Mouse (Mus musculus) cerebellum, adult 9-10 months (tissue): Measurements from ENCODE around the gene 2010111I01Rik.

ENCODE experiments used
- DNase-seq: peaks from one replicate; pipeline ENCODE4 v3.0.0; 2022

2010111I01Rik gene

GRCm38 (mm10) chr13:63117495-63118184 is 152.9 kb downstream of the 2010111I01Rik start:
- no peak for DNase-seq

DNA sequence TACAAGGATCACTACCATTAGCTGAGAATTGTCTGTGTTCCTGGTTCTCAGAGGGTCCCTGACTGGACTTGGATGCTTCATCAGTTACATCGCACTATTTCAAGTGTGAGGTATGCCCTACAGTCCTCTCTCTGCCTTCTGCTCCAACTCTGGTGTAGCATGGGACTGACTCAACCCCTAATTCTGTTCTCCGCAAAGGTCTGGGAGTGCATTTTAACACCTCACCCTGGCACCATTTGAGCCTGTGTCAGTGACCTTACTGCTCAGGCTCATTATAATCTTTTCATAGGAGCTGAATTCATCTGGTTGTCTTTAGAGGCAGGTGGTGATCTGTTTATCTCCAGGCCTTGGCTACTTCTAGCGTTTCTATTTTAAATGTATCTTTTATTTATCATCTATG is 154.0 kb downstream of the 2010111I01Rik start:
- DNase-seq, result no peak

DNA sequence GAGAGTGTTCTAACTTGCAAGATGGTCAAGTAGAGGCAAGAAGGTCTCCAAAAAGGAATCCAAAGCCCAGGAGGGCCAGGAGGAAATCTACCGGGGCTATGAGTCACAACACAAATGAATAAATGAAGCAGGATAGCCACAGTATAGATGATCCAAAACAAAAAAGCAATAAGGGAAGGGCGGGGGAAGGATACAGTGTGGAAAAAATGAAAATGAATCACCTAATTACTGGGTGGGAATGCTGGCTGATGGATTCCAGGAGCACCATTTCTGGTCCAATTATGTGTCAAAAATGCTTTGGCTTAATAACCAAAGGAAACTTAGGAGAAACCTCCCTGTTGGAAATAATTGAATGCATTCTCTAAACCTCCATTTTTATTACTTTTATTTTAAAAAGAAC is 155.6 kb downstream of the 2010111I01Rik start:
- no peak for DNase-seq

GRCm38 (mm10) chr13:63121747-63122146 is 157.1 kb downstream of the 2010111I01Rik start:
- DNase-seq, result no peak

DNA sequence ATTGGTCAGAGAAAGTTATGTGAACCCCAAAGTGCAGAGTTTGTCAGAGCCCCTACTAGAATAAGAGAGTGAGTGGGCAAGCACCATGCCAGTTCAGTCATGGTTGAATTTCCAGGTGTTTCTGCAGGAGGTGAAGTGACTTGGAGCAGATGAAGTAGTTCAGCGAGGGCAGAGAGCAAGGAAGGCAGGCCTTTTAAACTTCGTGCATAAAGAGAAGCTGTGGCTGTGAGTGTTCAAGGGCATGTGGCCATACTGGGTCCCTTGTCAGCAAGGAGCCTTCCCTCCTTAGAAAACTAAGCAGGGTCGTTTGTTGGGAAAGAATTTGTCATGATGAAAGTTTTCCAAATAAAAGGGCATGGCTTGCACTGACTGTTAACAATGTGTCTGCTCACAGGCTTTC is 161.5 kb downstream of the 2010111I01Rik start:
- no peak for DNase-seq

- DNase-seq, result no peak
Observed at GRCm38 (mm10) chr13:63127516-63127915, 162.8 kb downstream of the 2010111I01Rik start.

GRCm38 (mm10) chr13:63134879-63135421 is 170.3 kb downstream of the 2010111I01Rik start:
- no peak for DNase-seq

DNA sequence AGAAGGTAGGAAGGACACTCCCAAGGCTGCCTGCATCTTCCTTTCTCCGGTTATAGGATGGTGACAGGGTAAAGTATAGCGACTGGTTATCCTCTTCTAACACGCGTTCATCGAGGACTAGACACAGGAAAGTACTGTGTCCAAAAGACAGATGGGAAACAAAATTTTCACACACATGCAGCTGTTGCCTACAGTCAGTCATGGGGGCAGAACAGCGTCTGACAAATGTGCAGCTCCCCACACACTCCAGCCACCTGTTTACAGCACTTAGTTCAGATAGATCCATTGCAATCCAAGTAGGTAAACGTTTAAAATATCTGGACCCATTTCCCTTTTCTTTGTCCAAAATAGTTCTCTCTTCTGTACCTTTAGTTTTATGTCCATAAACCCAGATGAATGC is 171.3 kb downstream of the 2010111I01Rik start:
- DNase-seq, result no peak

GRCm38 (mm10) chr13:63136775-63137174 is 172.1 kb downstream of the 2010111I01Rik start:
- DNase-seq, result no peak

DNA sequence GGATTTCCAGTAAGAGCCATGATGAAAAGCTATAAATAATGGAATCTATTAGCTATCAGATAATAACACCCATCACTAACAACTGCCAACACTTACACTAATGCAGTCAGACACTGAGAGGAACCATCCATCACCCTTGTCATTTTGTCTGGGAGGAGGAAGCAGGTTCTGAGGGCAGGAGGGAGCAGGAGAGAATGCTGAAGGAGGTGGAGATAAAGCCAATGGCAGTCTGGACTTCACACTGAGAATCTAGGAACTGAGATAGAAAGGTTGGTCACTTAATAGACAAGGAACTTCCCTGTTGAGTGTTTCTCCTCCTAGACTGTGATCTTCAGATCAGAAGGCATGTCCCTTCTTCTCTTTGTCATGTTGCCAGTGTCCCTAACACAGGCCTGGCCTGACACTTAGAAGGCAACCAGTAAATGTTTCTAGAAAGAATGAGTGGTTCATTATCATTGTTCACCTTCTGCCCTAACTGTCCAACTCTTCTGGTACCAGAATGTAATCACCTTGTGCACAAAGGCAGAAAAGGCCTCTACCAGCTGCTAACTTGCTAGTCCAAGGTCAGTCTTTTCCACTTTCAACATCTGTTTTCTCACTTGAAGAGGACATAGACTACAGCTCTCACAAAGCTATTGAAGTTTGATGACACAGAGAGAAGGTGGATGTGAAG is 173.8 kb downstream of the 2010111I01Rik start:
- no peak for DNase-seq

- DNase-seq, result no peak
Observed at GRCm38 (mm10) chr13:63139463-63140226, 175.0 kb downstream of the 2010111I01Rik start.

DNA sequence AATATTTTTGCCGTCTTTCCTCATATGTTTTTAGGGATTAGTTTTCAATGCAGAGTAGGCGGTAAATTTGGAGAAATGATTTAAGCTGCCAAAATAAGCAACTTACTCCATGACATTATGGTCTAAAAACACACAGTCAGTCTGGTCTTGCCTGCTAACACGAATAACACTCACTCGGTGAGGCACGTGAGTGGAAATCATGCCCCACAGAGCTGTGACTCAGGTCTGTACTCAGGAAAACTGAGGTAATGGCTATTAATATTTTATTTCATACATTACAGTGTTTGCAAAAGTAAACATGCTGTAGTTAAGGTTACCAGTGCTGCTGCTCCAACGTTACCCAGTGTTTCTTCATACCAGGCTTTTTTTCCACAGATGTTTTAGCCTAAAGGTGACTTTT is 176.1 kb downstream of the 2010111I01Rik start:
- DNase-seq, result no peak

DNA sequence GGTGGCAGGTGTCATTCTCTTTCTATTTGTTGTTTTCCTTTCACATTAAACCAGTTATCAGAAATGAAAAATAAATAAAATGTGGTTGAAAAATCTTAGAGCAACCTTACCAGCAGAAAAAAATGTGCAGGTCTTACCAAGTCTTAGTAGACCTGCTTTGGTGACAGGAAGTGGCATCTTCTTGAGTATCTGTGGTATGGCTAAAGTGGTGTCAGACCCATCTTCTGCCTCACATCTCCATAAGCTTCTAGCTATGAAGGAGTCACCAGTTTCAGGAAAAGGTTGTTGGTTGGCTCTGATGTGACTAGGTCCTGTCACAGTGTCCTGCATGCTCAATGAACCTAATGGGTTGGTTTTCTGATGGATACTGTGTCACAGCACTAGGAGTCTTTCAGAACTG is 176.6 kb downstream of the 2010111I01Rik start:
- DNase-seq, result no peak

DNA sequence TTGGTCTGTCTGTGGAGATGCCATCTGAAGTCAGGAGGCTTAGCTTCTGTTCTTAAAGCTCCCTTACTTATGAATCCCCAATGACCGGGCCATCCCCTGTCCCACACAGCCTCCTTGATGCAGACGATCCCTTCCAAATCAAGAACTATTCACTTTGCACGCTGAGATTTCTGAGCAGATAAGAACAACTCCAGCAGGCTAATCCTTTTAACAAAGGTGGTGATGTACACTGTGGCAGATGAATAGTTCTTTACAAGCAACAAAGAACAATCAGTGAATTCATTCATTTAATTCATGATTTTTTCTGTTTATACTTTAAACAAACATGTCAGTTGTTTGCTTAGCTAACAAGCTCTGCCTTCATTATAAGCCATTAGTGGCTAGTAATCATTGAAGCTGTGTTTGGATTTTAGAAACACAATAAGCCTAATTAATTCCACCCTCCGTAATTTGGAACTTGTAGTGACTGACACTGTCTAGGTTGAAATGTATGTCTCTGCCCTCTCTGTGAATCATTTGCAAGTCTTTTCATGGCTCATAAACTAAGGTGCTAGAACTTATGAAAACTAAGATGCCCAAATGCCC is 182.0 kb downstream of the 2010111I01Rik start:
- no peak for DNase-seq

GRCm38 (mm10) chr13:63148157-63148556 is 183.5 kb downstream of the 2010111I01Rik start:
- DNase-seq, result no peak

DNA sequence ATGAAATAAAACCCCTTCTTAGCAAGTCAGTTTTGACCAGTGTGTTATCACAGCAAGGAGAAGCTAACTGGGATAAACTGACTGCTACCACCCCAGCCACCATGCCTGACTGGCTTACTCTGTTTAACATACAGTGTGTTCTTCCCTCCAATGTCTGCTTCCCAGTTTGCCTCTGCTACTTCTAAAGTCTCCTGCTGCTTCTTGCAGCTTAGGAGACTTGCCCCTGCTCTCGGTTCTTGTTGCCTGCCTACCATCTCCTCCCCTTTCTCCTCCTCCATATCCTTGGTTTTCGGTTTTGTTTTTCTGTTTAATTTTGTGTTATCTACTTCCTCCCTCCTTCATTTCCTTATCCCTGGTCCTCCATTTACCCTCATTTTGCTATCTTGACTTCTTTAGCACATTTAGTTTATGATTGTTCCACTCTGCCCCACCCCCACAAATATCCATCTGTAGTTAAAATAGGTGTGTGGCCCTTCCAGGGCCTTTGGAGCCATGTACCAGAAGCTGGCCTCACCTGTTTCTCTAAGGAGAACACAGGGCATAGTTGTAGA is 185.9 kb downstream of the 2010111I01Rik start:
- no peak for DNase-seq

DNA sequence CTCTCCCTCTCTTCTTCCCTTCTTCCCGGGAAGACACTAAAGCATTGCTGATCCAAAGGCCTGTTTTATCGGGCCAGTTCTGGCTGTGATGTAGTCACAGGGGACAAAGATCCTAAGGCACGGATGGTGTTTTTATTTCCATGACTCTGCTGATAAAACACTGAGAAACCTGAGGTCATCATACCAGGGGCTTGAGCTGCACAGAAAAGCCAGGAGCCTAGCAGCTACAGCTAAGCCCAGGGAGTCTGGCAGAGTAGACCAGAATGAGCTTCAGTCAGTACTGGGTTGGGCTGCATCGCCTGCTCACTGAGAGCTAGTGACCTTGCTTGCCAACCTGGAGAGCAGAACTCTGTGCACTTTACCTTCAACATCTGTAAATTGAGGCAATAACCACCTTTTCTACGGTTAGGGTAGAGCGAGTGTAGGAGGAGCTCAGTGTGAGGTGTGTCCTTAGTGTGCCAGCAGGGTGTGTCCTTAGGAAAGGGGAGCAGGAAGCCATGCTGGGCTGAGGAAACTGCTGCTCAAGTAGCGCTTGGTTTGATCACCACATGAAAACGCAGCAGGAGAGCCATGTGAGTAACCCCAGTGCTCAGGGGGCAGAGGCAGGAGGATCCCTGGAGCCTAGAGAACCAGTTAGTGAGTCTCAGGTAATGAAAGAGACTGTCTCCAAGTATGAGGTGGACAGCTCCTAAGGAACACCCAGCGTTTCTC is 186.5 kb downstream of the 2010111I01Rik start:
- no peak for DNase-seq

GRCm38 (mm10) chr13:63152498-63152897 is 187.8 kb downstream of the 2010111I01Rik start:
- DNase-seq, result no peak

GRCm38 (mm10) chr13:63153397-63153796 is 188.7 kb downstream of the 2010111I01Rik start:
- DNase-seq, result no peak

DNA sequence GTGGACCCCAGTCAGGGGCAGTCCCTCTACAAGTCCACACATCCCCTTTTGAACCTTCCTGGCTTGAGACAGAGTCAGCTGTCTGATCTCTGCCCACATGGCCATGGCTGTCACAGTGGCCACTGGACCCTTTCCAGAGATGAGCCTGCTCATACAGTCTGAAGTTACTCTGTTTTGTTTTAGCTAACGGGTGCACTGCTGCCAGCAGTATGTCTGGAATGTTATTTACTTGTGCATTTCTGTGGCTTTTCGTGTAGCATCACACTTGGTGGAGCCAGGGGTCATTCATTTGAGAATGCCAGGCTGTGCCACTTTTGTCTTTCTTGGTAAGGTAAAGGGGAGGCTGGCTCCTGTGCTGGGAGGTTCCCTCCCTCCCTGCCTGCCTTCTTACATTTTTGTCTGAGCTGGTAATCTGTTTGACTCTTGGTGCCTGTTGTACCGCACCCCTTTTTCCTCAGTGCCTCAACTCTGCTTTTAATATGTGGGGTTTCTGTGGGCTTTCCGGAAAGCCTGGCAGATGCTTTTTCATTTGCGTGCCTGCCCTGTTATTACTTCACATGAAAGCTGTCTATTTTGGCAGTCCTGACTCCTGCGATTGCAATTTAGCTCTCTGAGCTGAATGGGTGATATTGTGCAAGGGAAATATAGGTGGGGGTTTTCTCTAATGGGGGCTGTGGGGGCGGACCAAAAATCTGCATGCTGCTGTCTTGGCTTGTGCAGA is 190.3 kb downstream of the 2010111I01Rik start:
- peak; percentile 47 for DNase-seq

- no peak for DNase-seq
Observed at GRCm38 (mm10) chr13:63156264-63156663, 191.6 kb downstream of the 2010111I01Rik start.
